Mouse (Mus musculus): ENCODE data around the gene Znhit3. TPM values are rescaled to one million over a fixed set of nuclear protein-coding genes. Genes with fewer than 3 reads are reported as not detected.

The Znhit3 gene
- total RNA-seq, 1 experiment from 2014 or later = 12.0 TPM

- no peak for DNase-seq
Observed at GRCm38 (mm10) chr11:84920981-84921380, 4.8 kb upstream of the Znhit3 start.

GRCm38 (mm10) chr11:84919951-84920350, 3.8 kb upstream of the Znhit3 start:
- no peak for DNase-seq

GRCm38 (mm10) chr11:84919276-84919675, 3.1 kb upstream of the Znhit3 start:
- DNase-seq = peak; percentile 61

GRCm38 (mm10) chr11:84918425-84918824, 2.3 kb upstream of the Znhit3 start:
- DNase-seq = peak; percentile 88

- no peak for DNase-seq
Observed at GRCm38 (mm10) chr11:84916703-84917300, 636 bp upstream of the Znhit3 start.

- no peak for DNase-seq
Observed at GRCm38 (mm10) chr11:84914673-84915072, 1.5 kb downstream of the Znhit3 start.

GRCm38 (mm10) chr11:84910411-84910810, 5.8 kb downstream of the Znhit3 start:
- peak; percentile 58 for DNase-seq

- DNase-seq = no peak
Observed at GRCm38 (mm10) chr11:84908480-84908879, 7.7 kb downstream of the Znhit3 start.

- DNase-seq = no peak
Observed at GRCm38 (mm10) chr11:84907081-84907480, 9.1 kb downstream of the Znhit3 start.

- no peak for DNase-seq
Observed at GRCm38 (mm10) chr11:84904597-84905144, 11.5 kb downstream of the Znhit3 start.

- no peak for DNase-seq
Observed at GRCm38 (mm10) chr11:84893113-84893512, 23.1 kb downstream of the Znhit3 start.

GRCm38 (mm10) chr11:84891705-84892104, 24.5 kb downstream of the Znhit3 start:
- DNase-seq = no peak

GRCm38 (mm10) chr11:84889492-84889891, 26.7 kb downstream of the Znhit3 start:
- DNase-seq = no peak

- no peak for DNase-seq
Observed at GRCm38 (mm10) chr11:84888025-84888424, 28.1 kb downstream of the Znhit3 start.

- no peak for DNase-seq
Observed at GRCm38 (mm10) chr11:84886767-84887511, 29.2 kb downstream of the Znhit3 start.

- DNase-seq = no peak
Observed at GRCm38 (mm10) chr11:84886236-84886635, 29.9 kb downstream of the Znhit3 start.

- no peak for DNase-seq
Observed at GRCm38 (mm10) chr11:84885238-84885637, 30.9 kb downstream of the Znhit3 start.

GRCm38 (mm10) chr11:84882346-84882745, 33.8 kb downstream of the Znhit3 start:
- DNase-seq = no peak

- no peak for DNase-seq
Observed at GRCm38 (mm10) chr11:84880971-84881370, 35.2 kb downstream of the Znhit3 start.

- peak; percentile 85 for DNase-seq
Observed at GRCm38 (mm10) chr11:84880465-84880961, 35.7 kb downstream of the Znhit3 start.

GRCm38 (mm10) chr11:84879772-84880464, 36.2 kb downstream of the Znhit3 start, which contains the start of the genes Myo19 and Pigw:
Myo19 (plus strand) TSS chr11:84880148.
Pigw (minus strand) TSS chr11:84880285.
- DNase-seq = peak; percentile 92

GRCm38 (mm10) chr11:84879007-84879771, 37.0 kb downstream of the Znhit3 start:
- no peak for DNase-seq

Measured in adrenal gland, postnatal 14 days (tissue).